Mouse (Mus musculus): Measurements from ENCODE around the gene Yjefn3. TPM values are rescaled to one million over a fixed set of nuclear protein-coding genes. Genes with fewer than 3 reads are reported as not detected.
A peak's percentile ranks its signal among the peaks of the same experiment; 100 is the strongest.
"Not testable (repeated sequence)": the region's sequence is repeated elsewhere in the genome, so short reads cannot be mapped to it uniquely, and the experiment has no call there.

The Yjefn3 gene
- 1 to 10 TPM; 2.2 to 3.1 TPM for total RNA-seq (2021)
- long read RNA-seq, experiment 1, partial matches to known transcripts: 0 of 1 reads
- long read RNA-seq, experiment 1, other reads (novel, unspliced or antisense): 1 of 1 reads
- long read RNA-seq, experiment 2, partial matches to known transcripts: 1 of 4 reads
- long read RNA-seq, experiment 2, other reads (novel, unspliced or antisense): 3 of 4 reads

DNA sequence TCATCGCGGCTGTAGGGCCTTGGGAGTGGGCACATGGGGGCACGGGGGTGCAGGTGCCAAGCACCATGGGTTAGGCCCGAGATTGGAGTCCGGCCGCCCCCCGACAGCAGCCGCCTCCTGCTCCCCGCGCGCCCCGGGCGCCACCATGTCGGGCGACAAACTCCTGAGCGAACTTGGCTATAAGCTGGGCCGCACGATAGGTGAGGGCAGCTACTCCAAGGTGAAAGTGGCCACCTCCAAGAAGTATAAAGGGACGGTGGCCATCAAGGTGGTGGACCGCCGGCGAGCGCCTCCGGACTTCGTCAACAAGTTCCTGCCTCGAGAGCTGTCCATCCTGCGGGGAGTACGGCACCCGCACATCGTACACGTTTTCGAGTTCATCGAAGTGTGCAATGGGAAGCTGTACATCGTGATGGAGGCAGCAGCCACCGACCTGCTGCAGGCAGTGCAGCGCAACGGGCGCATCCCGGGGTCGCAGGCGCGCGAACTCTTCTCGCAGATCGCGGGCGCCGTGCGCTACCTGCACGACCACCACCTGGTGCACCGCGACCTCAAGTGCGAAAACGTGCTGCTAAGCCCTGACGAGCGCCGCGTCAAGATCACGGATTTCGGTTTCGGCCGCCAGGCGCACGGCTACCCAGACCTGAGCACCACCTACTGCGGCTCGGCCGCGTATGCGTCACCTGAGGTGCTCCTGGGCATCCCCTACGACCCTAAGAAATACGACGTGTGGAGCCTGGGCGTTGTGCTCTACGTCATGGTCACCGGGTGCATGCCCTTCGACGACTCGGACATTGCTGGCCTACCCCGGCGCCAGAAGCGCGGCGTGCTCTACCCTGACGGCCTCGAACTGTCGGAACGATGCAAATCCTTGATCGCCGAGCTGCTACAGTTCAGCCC is at the start of gene Yjefn3, which contains the start of the genes Tssk6 and Ndufa13:
TSS of gene Yjefn3 (minus strand) at position 550 of the 900 bp plus-strand sequence.
TSS of gene Tssk6 (plus strand) at position 22 of the 900 bp plus-strand sequence.
TSS of gene Ndufa13 (minus strand) at position 396 of the 900 bp plus-strand sequence.
- DNase-seq (ENCODE audit: low spot score in 2 of 2): peak; percentile 46 to 52

DNA sequence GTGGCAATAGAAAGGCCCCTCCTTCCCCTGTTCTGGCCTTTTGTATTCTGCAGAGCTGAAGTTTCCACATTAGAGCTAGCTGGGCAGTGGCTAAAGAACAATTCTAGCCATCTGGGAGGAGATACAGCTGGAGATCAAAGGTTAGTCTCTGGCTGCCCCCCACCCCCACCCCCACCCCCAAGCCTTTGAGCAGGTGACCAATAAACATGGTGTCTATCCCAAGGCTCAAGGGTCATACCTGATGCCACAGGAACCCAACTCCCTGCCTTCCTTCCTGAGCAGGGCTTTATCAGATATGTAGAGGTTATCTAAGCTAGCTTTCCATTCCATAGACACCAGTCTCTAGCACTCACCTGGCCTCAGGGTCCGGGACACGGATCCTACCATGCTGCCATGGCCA is 47.8 kb upstream of the Yjefn3 start:
- DNase-seq (ENCODE audit: low spot score in 2 of 2): no peak

DNA sequence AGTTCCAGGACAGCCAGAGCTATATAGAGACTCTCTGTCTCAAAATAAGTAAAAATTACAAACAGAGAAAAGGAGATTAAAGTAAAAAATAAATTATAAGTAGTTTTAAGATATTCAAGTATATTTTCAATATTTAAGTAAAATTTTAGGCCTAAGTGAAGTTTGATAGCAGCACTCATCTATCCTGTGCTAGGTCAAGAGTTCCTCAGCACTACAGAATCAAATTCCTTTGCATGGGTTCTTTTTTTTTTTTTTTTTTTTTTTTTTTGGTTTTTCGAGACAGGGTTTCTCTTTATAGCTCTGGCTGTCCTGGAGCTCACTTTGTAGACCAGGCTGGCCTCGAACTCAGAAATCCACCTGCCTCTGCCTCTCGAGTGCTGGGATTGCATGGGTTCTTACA is 40.0 kb upstream of the Yjefn3 start:
- not testable (repeated sequence) for DNase-seq (ENCODE audit: low spot score in 2 of 2)

DNA sequence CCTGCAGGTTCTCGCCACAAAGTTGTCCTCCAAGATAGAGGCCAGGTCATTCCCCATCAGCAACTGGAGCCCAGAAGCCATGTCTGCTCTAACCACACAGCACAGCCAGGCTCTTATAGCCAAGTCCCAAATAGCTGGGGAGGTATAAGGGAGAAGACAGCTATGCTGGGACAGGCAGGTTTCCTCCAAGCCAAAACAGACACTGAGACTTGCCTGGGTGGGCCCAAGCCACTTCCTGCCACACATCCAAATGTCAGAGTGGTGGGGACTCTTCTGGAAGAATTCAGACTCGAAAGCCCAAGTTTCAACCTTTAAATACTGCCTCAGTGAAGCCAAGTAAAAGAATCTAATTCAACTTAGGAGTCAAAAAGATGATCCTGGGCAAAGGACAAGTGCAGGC is 37.9 kb upstream of the Yjefn3 start:
- DNase-seq (ENCODE audit: low spot score in 2 of 2): no peak

DNA sequence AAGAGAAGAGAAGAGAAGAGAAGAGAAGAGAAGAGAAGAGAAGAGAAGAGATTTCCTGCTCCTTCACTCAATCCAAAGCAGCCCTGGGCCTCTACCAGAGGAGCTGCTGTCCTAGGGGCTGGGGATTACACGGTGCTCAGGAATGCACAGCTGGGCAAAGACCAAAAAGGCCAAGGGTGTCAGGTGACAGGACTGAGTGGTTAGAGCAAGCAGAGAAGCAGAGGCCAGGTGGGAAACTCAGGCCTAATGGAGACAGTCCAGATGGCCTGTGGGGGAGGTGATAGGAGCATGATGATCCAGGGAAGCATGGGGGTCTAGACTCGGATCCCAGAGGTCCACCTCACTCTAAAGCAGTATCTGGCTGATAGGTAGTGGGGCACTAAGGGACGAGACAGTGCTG is 37.1 kb upstream of the Yjefn3 start:
- no peak for DNase-seq (ENCODE audit: low spot score in 2 of 2)

DNA sequence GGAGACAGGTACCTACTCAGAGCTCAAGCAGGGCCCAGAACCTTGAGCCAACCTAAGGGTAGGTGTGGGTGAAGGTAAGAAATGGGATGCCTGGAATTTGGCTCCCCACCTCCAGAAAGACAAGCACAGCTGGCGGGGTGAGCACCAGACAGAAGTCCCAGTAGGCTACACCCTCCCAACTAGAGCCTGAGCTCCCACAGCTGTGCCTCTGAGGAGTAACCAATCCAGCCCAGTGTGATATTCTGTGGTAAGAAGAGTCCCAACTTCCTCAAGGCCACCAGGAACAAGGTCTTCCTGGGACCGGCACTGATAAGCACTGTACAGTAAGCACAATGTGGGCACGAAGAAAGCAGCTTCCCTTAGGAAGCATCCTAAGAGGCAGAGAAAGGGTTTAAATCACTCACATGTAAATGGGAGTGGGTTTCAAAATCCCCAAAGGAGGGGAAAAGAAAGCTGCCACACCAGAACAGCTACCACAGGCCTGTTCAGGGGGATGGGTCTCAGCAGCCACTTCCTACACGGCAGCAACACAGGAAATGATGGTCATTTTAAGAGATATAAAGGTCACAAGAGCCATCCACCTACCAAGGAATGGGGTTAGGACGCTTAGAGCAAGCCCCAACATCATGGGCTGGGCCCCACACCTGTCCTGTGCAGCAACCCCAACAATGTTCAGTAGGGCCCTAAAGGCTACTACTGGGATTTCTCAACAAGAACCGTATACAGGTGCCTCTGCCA is 35.9 kb upstream of the Yjefn3 start:
- DNase-seq (ENCODE audit: low spot score in 2 of 2): no peak

DNA sequence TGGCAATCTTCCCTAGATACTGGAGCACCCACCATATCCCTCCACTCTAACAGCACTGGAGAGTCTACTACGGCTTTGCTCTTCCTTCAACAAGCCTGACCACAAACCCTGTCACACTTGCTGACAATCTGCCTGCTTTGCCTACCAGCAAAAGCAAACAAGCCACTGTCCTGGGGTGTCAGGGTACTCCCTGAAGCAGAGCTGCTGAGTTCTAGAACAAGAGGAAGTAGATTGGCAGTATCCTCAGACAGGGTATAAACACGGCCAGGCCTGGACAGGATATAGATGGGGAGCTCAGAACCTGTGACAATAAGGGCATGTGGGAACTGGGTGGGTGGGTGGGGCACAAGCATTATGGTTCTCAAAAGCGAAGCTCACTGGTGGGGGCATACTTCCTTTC is 35.0 kb upstream of the Yjefn3 start:
- no peak for DNase-seq (ENCODE audit: low spot score in 2 of 2)

DNA sequence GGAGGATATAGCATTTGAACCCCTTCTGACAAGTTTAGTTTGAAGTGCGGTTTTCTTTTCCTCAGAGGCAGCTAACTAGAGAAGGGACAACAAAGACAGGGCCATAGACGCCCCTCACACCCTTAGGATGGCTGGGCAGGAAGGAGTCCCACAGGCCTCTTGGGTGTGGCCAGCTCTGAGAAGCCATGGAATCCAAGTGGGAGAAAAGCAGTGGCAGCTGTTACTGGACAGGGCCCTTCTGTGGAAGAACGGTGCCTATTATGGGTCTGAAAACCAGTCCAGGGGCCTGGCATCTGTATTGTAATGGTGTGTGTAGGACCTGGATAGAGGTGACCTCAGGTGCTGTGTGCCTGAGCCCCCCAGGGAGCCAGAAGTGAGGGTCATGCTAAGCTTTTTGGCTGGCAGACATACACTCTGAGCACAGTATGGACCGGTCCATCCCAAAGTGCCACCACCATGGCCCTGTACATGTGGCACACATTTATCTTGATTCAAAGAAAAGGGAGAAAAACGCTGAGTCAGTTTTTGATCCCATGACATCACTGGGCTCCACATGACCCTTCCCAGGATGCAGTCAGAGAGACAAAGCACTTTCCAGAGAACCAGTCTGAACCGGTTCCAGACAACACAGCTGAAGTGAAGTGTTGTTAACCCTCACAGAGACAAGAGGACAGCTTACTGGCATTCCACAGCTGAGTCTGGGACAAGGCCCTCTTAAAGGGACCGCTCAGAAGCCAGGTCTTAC is 33.7 kb upstream of the Yjefn3 start:
- no peak for DNase-seq (ENCODE audit: low spot score in 2 of 2)

DNA sequence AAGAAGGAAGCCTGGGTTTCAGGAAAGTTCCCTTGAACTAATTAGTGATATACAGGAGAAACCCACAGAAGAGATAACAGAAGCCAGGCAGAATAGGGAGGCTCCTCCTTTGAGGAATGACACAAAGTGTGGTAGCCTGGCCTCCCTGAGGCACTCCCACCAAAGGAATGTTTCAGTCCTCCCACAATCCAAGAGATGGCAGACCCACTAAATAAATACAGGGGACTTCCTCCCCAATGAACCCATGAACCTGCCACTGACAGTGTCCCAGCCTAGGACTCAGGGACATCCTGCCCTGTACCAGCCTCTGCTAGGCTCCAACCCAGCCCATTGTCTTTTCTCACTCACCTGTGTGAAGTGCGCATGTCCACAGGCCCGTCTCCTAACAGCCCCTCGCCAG is 32.9 kb upstream of the Yjefn3 start:
- no peak for DNase-seq (ENCODE audit: low spot score in 2 of 2)

DNA sequence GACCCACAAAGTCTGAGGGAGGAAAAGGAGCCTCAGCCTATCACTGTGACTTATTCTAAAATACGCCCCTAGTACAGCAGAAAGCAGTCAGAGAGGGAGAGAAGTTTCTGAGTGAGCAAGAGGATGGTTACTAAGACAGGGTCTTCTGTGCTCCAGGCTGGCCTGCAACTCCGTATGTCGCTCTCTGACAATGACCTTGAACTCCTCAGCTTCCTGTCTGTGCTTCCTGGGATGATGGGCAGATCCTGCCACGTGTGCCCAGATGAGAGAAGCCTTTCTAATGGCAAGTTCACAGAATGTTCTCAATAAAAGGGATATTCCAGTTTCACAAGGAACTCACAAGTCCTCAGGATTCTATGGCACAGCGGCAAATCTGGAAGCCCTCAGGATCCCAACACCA is 32.1 kb upstream of the Yjefn3 start:
- no peak for DNase-seq (ENCODE audit: low spot score in 2 of 2)

DNA sequence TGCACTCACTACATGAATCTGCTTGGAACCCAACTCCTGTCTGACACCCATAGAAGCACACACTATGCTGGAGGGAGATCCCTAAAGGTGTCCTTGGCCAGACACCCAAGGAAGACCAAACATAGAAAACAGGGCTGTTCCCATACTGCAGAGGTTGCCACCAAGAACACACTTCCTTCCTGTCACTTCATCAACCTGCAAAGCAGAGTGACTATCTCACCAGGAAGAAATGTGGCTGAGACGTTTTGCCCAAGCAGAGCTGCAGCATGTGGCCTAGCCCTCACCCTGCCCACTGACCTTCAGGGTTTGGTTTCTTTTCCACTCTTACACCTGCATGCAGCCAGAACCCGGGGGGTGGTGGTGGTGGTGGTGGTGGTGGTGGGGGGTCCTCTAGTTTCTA is 31.3 kb upstream of the Yjefn3 start:
- DNase-seq (ENCODE audit: low spot score in 2 of 2): no peak

DNA sequence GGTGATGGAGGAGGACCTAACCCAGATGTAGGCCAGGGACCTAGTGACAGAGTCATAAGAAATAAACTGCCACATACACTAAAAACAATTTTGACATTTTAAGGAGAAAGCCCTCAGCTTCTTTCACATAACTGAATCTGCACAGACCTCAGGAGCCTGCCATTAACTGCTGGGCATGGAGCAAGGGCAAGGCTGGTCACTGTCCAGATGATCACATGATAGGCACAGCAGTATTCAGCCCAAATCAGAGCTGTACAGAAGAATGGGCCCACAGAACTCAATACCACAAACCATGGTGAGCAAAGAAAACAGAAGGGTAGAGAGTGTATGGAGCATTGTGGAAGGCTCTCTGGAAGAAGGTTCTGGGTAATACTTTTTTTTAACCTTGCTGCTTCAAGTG is 24.4 kb upstream of the Yjefn3 start:
- DNase-seq (ENCODE audit: low spot score in 2 of 2): no peak

DNA sequence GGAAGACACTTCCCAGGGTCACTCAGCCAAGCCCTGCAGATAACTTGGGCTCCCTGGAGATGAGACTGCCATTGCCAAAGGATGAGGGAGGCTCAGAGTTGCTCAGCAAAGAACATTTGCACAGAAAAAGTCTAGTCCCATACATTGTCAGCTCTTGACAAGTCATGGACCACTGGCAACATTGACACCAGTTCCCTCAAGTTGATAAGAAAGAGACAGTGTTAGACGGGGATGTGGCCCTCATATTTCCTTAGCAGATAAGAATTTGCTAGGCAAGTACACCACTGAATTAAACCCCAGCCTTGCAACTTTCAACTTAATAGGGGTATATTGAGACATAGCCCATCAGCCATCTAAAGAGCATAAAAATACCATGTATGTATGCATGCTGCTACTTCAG is 21.5 kb upstream of the Yjefn3 start:
- DNase-seq (ENCODE audit: low spot score in 2 of 2): no peak

DNA sequence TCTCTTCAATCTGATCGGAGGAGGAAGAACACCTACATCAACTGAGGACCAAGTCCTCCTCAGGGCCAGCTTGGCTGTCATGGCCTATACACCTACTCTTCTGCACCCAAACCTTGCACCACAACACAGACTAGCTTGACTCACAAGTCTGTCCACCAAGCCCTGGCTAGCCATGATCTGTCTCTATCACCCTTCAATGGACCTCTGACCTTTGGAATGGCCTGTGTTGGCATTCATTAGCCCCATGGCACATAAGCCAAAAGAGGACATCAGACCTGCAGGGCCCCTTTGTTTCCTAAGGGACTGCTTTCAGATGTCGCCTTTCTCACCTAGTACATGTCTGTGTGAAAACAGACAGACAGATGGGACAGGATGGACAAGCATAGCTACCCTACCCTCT is 18.6 kb upstream of the Yjefn3 start:
- DNase-seq (ENCODE audit: low spot score in 2 of 2): no peak

DNA sequence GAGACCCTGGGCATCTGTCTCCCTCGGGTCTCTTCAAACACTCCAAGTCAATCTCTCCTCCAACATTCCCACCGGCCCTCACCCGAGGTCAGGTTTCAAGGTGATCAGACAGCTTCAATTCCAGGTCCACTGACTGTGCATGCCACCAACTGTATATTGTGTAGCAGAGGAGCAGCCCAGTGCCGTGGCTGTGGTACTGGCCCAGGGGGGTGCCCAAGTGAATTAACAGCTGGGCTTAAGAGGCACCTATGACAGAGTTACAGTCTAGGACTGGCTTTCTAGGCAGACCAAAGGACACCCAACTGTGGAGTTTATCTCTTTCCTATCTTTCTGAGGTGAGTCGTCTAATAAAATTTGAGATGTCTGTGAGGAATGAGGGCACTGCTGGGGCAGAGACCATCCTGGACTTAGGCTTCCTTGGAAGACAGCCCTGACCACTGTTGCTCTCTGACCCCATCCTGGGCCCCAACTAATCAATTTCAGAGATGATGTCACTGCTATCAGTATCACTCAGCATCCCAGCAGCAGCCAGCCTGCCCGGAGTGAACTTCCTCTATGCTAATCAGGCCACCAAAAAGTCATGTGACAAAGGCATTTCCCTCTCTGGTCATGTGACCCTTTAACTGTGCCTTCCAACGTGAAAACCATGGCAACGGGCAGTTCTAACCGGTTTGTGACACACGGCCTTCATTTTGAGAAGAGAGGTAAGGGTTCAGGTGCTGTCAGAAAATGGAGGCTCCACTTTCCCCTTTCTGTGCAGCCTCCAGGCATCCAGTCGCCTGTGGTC is 17.6 kb upstream of the Yjefn3 start:
- peak in 1 of 2 experiments; percentile 44 for DNase-seq (ENCODE audit: low spot score in 2 of 2)

DNA sequence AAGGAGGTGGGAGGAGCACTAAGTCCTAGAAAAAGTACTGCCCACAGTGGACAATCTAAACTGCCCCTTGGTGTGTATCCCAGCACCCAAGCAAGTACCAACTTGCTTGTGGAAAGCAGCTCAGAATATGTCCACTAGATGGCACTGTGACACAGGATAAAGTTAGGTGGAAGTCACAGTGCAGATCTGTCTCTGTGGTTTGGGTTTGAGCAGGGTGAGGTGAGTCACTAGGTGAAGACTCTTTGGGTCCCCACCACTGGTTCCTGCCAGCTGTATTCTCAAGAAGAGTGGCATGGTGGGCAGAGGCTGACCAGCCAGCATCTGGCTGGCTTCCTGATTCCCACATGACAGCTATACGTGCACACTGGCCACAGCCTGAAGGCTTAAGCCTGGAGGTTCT is 16.5 kb upstream of the Yjefn3 start:
- DNase-seq (ENCODE audit: low spot score in 2 of 2): peak; percentile 63 to 81

DNA sequence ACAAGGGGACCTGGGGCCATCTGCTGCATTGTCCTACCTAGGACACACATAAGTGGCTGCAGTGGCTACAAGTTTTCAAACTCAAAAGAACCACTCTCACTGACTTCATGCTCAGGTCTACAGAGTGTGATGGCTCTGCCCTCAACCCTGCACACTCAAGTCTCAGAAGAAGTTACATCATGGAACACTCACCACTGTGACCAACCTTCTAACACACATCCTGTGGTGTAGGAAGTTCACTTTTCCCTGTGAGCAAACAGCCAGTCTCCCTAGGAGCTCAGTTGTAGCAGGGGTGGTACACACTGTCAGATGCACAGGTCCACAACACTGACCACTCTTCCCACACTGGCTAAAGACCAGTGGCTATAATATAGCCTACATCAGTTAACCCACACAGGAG is 16.0 kb upstream of the Yjefn3 start:
- DNase-seq (ENCODE audit: low spot score in 2 of 2): no peak

DNA sequence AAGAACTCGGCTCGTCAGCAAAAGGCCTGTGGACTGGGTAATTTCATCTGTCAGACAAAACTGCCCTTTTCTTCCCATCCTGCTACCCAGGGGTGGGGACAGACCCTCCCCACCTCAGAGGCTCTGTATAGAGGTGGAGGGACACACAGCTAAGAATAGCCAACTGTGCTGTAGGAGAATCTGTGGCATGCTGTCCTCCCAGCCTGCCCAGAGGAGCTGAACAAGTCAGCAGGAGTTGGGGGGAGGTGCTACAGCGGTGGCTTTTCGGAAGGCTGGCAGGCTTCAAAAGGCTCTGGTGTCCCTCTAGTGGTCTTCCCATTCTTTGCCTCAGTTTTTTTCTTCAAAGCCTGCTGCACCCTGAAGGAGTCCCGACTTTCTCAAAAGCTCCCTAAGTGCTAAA is 13.2 kb upstream of the Yjefn3 start:
- DNase-seq (ENCODE audit: low spot score in 2 of 2): no peak

DNA sequence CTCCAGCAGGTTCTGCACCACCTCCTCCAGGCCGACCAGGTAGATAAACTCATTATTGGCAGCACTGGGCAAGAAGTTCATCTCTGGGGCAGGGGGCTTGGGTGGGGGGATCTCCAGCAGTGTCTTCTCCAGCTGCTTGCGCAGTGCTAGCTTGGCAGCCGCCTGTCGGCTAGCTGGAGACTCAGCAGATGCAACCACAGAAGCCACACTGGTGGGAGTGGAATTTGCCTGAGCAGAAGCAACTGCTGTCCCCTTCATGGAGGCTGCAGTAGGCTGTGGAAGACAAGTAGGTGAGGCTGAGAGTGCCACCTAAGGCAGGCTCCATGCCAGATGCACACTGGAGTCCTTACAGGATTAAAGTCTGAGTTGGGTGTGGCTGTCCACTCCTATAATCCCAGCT is 12.0 kb upstream of the Yjefn3 start:
- DNase-seq (ENCODE audit: low spot score in 2 of 2): no peak

DNA sequence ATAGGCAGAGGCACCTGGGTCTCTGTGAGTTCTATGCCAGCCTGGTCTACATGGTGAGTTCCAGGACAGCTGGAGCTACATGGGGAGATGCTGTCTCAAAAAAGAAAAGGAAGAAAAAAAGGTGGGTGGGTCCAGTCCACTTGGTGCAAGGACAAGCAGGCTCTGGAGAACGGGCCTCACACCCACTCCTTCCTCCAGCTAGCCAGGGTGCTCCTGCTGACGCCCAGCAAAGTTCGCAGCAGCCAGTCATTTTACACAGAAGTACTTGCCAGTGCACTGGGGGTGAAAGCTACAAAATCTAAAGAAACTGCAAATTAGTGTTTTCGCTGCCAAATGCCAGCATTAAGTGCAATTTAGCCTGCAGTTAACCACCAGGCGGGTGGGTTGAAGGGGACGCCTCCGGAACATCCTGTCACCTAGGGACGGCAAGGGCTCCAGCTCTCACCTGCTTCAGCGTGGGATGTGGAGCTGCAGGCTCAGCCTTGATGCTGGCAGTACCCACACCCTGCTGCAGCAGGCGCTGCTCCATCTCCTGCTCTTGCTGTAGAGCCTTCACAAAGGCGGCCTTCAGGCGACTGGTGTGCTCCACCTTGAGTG is 10.1 kb upstream of the Yjefn3 start:
- no peak for DNase-seq (ENCODE audit: low spot score in 2 of 2)

Data from adrenal gland, adult 18-20 months (tissue).